Mouse (Mus musculus) forebrain, postnatal 0 days (tissue): ENCODE data around the gene Grid2ip. TPM values are rescaled to one million over a fixed set of nuclear protein-coding genes. Genes with fewer than 3 reads are reported as not detected.

ENCODE experiments used
- ATAC-seq: fragments of 200-750 bp; cut with Nextera tagmentation; 2 replicates; pipeline ENCODE4 v1.8.0; 2017; ENCODE audit warnings: mild to moderate bottlenecking, moderate library complexity
- DNase-seq: peaks from one replicate; pipeline ENCODE4 v3.0.0-alpha.2; 2015
- H3K27ac ChIP-seq: fragments of 300-500 bp; sonication (generic); 2 replicates; pipeline ENCODE4 v1.5.1; 2014; ENCODE audit warnings: low read depth, mild to moderate bottlenecking, antibody characterized with exemption, low read length, moderate library complexity, mixed read lengths
- H3K27me3 ChIP-seq: fragments of 300-500 bp; sonication (generic); 2 replicates; pipeline ENCODE4 v1.6.1; 2014; ENCODE audit warnings: mild to moderate bottlenecking, low read length, mixed read lengths; ENCODE audit not compliant: insufficient read depth
- H3K36me3 ChIP-seq: fragments of 300-500 bp; sonication (generic); 2 replicates; pipeline ENCODE4 v1.6.1; 2014; ENCODE audit warnings: mild to moderate bottlenecking, moderate library complexity; ENCODE audit not compliant: insufficient read depth
- H3K4me1 ChIP-seq: fragments of 300-500 bp; sonication (generic); 2 replicates; pipeline ENCODE4 v1.6.1; 2014; ENCODE audit warnings: antibody characterized with exemption; ENCODE audit not compliant: insufficient read depth
- H3K4me2 ChIP-seq: fragments of 300-500 bp; sonication (generic); 2 replicates; pipeline ENCODE4 v1.6.1; 2014; ENCODE audit warnings: low read depth, mild to moderate bottlenecking, moderate library complexity
- H3K4me3 ChIP-seq: fragments of 300-500 bp; sonication (generic); 2 replicates; pipeline ENCODE4 v1.5.1; 2014; ENCODE audit warnings: low read depth, low read length, mixed read lengths
- H3K9ac ChIP-seq: fragments of 300-500 bp; sonication (generic); 2 replicates; pipeline ENCODE4 v1.6.1; 2014; ENCODE audit warnings: mild to moderate bottlenecking
- H3K9me3 ChIP-seq: fragments of 300-500 bp; sonication (generic); 2 replicates; pipeline ENCODE4 v1.6.1; 2016; ENCODE audit warnings: low read length
- CTCF ChIP-seq: sonication (generic); IDR thresholded peaks from 2 replicates; pipeline ENCODE4 v1.5.1; 2016; ENCODE audit warnings: antibody characterized with exemption, control low read depth, low read depth
- WGBS: fragments of 180-500 bp; shearing (Covaris S2); extraction: QIAGEN DNeasy Blood & Tissue Kit; methylation state at CpG from one replicate; pipeline ENCODE4 v1.1.7; 2014; 5-methylcytosine and 5-hydroxymethylcytosine counted together
- polyA plus RNA-seq: library from polyadenylated mRNA; unstranded; fragments of >200 nt; fragmentation: Nextera tagmentation; extraction: Ambion mirVana; gene quantifications from 2 replicates; pipeline ENCODE4 v1.2.1, GENCODE M21; 2015
- total RNA-seq: library from RNA; depleted of rRNA; stranded (reverse); fragments of >200 nt; gene quantifications from 2 replicates; pipeline ENCODE4 v1.2.3, GENCODE M21; 2014; rRNA removed

Grid2ip gene
- total and polyA plus RNA-seq, 2 experiments from 2014 or later, result 0.88 to 1.8 TPM

GRCm38 (mm10) chr5:143441298-143441697 is 84.2 kb downstream of the Grid2ip start:
- Histone ChIP-seq H3K4me3 (no peak overlapping the region), H3K9me3 (no peaks in the 10 kb centered on the region), H3K4me2 (no peak overlapping the region), H3K27ac (no peak overlapping the region), H3K36me3 (no peaks in the 10 kb centered on the region), H3K9ac (no peak overlapping the region), H3K27me3 (no peaks in the 10 kb centered on the region), H3K4me1 (no peaks in the 10 kb centered on the region)
- TF ChIP-seq CTCF, result no peak
- ATAC-seq (no peak), DNase-seq (no peak)
- WGBS, result 85% methylated on average over 3 of the region's 3 CpGs

- Histone ChIP-seq H3K4me3 (no peak overlapping the region), H3K4me2 (no peak overlapping the region), H3K9ac (no peak overlapping the region), H3K27me3 (no peaks in the 10 kb centered on the region), H3K9me3 (no peaks in the 10 kb centered on the region), H3K4me1 (no peaks in the 10 kb centered on the region), H3K27ac (no peak overlapping the region), H3K36me3 (no peaks in the 10 kb centered on the region)
- TF ChIP-seq CTCF, result no peak
- no peak for DNase-seq
- ATAC-seq, result no peak
- WGBS, result 89% methylated on average over 12 of the region's 12 CpGs
These were observed 84.6 kb downstream of the Grid2ip start for GRCm38 (mm10) chr5:143441753-143442152.

Other genes starting within 250 kb of the Grid2ip start
- 35.2 and 41.0 TPM in 2 replicates for gene Rnf216, start 244.3 kb upstream of the Grid2ip start, total RNA-seq
- 25.9 and 29.3 TPM in 2 replicates for gene Rnf216, start 244.3 kb upstream of the Grid2ip start, polyA plus RNA-seq
- gene Olfr718-ps1, start 209.8 kb upstream of the Grid2ip start, total RNA-seq, result not detected in 2 replicates
- gene Olfr718-ps1, start 209.8 kb upstream of the Grid2ip start, polyA plus RNA-seq, result not detected in 2 replicates
- 19.9 and 22.6 TPM in 2 replicates for gene Rbak, start 176.6 kb upstream of the Grid2ip start, total RNA-seq
- 7.5 and 9.7 TPM in 2 replicates for gene Rbak, start 176.6 kb upstream of the Grid2ip start, polyA plus RNA-seq
- 0.62 TPM in 1 of 2 replicates, not detected in the other for gene Spdye4b, start 176.3 kb upstream of the Grid2ip start, total RNA-seq
- not detected in 2 replicates for gene Spdye4b, start 176.3 kb upstream of the Grid2ip start, polyA plus RNA-seq
- not detected in 2 replicates for gene Spdye4a, start 130.4 kb upstream of the Grid2ip start, total RNA-seq
- not detected in 2 replicates for gene Spdye4a, start 130.4 kb upstream of the Grid2ip start, polyA plus RNA-seq
- gene Zfp12, start 122.2 kb upstream of the Grid2ip start, total RNA-seq, result 35.2 and 37.1 TPM in 2 replicates
- gene Zfp12, start 122.2 kb upstream of the Grid2ip start, polyA plus RNA-seq, result 11.9 and 14.0 TPM in 2 replicates
- 21.5 and 29.8 TPM in 2 replicates for gene Zfp316, start 87.3 kb upstream of the Grid2ip start, total RNA-seq
- gene Zfp316, start 87.3 kb upstream of the Grid2ip start, polyA plus RNA-seq, result 5.5 and 7.5 TPM in 2 replicates
- gene Zfp853, start 63.7 kb upstream of the Grid2ip start, total RNA-seq, result 9.8 and 16.5 TPM in 2 replicates
- 0.18 and 0.23 TPM in 2 replicates for gene Zfp853, start 63.7 kb upstream of the Grid2ip start, polyA plus RNA-seq
- gene E130309D02Rik, start 42.0 kb upstream of the Grid2ip start, total RNA-seq, result 40.9 and 44.7 TPM in 2 replicates
- 27.7 and 29.2 TPM in 2 replicates for gene E130309D02Rik, start 42.0 kb upstream of the Grid2ip start, polyA plus RNA-seq
- 45.1 and 62.6 TPM in 2 replicates for gene Zdhhc4, start 28.1 kb upstream of the Grid2ip start, total RNA-seq
- 94.0 and 97.3 TPM in 2 replicates for gene Zdhhc4, start 28.1 kb upstream of the Grid2ip start, polyA plus RNA-seq
- 80.5 and 80.9 TPM in 2 replicates for gene Kdelr2, start 46.5 kb downstream of the Grid2ip start, total RNA-seq
- gene Kdelr2, start 46.5 kb downstream of the Grid2ip start, polyA plus RNA-seq, result 121 and 125 TPM in 2 replicates
- 16.5 and 21.3 TPM in 2 replicates for gene Daglb, start 107.2 kb downstream of the Grid2ip start, total RNA-seq
- 14.8 and 19.4 TPM in 2 replicates for gene Daglb, start 107.2 kb downstream of the Grid2ip start, polyA plus RNA-seq
- 175 and 197 TPM in 2 replicates for gene Rac1, start 170.7 kb downstream of the Grid2ip start, total RNA-seq
- 481 and 501 TPM in 2 replicates for gene Rac1, start 170.7 kb downstream of the Grid2ip start, polyA plus RNA-seq